Mouse (Mus musculus): ENCODE measurements around the gene Fitm2.

DNA sequence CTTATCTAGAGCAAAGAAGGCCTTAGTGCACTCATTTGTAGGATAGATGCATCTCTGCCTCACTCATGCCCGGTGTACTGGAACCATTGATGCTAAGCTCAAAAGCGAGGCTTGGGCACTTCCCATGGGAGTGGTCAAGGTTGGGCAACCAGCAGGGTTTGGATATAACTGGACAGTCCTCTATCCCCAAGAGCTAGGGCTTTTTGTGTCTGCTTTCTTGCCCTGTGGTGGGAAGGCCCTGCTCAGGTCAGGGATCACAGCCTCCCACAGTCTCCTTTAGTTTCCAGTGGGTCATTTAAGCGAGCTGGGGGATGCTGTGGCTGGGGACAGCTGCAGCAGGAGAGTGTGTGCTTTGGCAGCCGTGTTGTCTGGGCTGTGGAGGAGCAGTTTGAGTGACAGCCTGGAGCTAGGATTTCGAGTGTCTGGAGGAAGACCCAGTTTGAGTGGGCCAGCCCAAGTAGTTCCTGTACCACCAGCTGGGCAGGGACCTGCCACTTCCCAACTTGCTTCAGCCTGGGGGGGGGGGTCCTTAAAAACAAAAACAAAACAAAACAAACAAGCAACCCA, 17.4 kb upstream of the Fitm2 start:
- TF ChIP-seq POLR2A (IDR thresholded peaks at IDR 0.05; ENCODE audit: borderline replicate concordance, extremely low read depth, insufficient read depth, insufficient read length, poor library complexity, severe bottlenecking) = no peak
- no peak for TF ChIP-seq CTCF (IDR thresholded peaks at IDR 0.05; ENCODE audit: borderline replicate concordance, extremely low read depth, insufficient read depth, insufficient read length)

Data from brain, embryonic 14.5 days (tissue).